Mouse (Mus musculus) bone marrow, adult 2 months (tissue): ENCODE results near the gene Tom1l2. TPM values are rescaled to one million over a fixed set of nuclear protein-coding genes. Genes with fewer than 3 reads are reported as not detected.

ENCODE experiments used
- H3K27ac ChIP-seq: fragments of 200-500 bp; 2 replicates; pipeline ENCODE4 v1.5.1; 2012; ENCODE audit warnings: low read depth, mild to moderate bottlenecking, control low read depth, inconsistent platforms, low read length; ENCODE audit not compliant: control insufficient read depth, poor library complexity, insufficient read depth
- H3K4me1 ChIP-seq: fragments of 200-500 bp; 2 replicates; pipeline ENCODE4 v1.6.1; 2011; ENCODE audit warnings: low read length; ENCODE audit not compliant: control insufficient read depth, insufficient read depth
- H3K4me3 ChIP-seq: fragments of 200-500 bp; replicated peaks from 2 replicates; pipeline ENCODE3; 2011; ENCODE audit warnings: mild to moderate bottlenecking, low read depth, low read length, control low read depth; ENCODE audit not compliant: control insufficient read depth
- CTCF ChIP-seq: fragments of 200-500 bp; IDR thresholded peaks from 2 replicates; pipeline ENCODE4 v1.5.1; 2011; ENCODE audit warnings: low read length, control low read depth; ENCODE audit not compliant: control insufficient read depth, insufficient read depth
- POLR2A ChIP-seq: fragments of 200-500 bp; IDR thresholded peaks from 2 replicates; pipeline ENCODE4 v1.6.1; 2011; ENCODE audit warnings: low read depth, mild to moderate bottlenecking, control low read depth, low read length, borderline replicate concordance; ENCODE audit not compliant: control insufficient read depth
- WGBS: fragments of 180-500 bp; shearing (Covaris S2); methylation state at CpG from one replicate; pipeline ENCODE4 v1.1.7; 2018; 5-methylcytosine and 5-hydroxymethylcytosine counted together
- polyA plus RNA-seq: library from polyadenylated mRNA; stranded (reverse); fragments of >200 nt; gene quantifications from 2 replicates; pipeline ENCODE4 v1.2.4, GENCODE M21; 2011; ENCODE audit warnings: low replicate concordance; ENCODE audit not compliant: missing spikeins, insufficient read depth, insufficient read length

Tom1l2 gene
- polyA plus RNA-seq, 1 experiment: 14.1 TPM

DNA sequence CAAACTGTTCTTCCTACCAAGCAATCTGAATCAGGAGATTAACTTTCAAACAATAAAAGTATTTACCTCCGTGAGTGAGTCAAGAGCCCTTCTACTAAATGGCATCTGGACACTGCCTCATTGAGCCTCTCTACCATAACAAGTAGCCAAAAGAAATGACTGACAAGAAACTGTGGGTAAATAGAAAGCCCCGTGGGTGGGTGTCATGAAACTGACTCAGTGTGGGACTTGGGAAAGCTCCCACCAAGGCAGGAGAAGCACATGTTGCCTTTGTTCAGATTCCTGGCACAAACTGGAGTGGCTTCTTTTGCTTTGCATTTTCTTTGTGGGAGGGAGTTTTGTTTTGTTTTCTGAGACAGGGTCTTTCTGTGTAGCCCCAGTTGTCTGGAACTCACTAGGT is 16.9 kb downstream of the Tom1l2 start:
- no peak for TF ChIP-seq CTCF
- no peak for TF ChIP-seq POLR2A
- no peak overlapping the region for H3K27ac ChIP-seq
- 84% methylated on average over 2 of the region's 2 CpGs for WGBS
- no peak overlapping the region for H3K4me3 ChIP-seq
- H3K4me1 ChIP-seq: no peaks in the 10 kb centered on the region; the same call in 1 of the 2 replicates

DNA sequence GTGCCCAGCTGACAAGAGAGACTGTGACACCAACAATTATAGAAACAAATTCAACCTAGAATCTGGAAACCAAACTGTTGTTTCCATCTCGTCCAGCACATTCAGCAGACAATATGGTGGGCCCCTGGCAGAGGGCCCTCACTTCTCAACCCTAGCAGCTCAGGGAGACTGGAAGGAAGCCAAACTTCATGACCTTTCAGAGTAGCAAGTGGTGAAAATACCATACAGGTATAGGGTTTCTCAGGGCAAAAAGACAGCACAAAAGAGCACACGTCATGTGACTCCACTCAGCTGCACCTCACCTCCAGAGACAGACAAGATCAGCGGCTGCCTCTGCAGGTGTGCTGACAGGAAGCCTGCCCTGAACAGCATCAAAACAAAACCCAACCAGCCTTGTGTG is 18.6 kb downstream of the Tom1l2 start:
- TF ChIP-seq CTCF (no peak), POLR2A (no peak)
- Histone ChIP-seq H3K4me3 (no peak overlapping the region), H3K27ac (no peak overlapping the region), H3K4me1 (no peaks in the 10 kb centered on the region; the same call in 1 of the 2 replicates)
- WGBS: 81% methylated on average over 3 of the region's 3 CpGs

GRCm38 (mm10) chr11:60333461-60333860 is 19.2 kb downstream of the Tom1l2 start:
- no peak for TF ChIP-seq POLR2A
- no peak for TF ChIP-seq CTCF
- 90% methylated on average over 5 of the region's 5 CpGs for WGBS
- Histone ChIP-seq H3K27ac (no peak overlapping the region), H3K4me1 (no peaks in the 10 kb centered on the region; the same call in 1 of the 2 replicates), H3K4me3 (no peak overlapping the region)

GRCm38 (mm10) chr11:60330551-60330950 is 22.2 kb downstream of the Tom1l2 start:
- no peaks in the 10 kb centered on the region for H3K4me1 ChIP-seq
- no peak overlapping the region for H3K4me3 ChIP-seq
- no peak overlapping the region for H3K27ac ChIP-seq
- 80% methylated on average over 4 of the region's 4 CpGs for WGBS
- TF ChIP-seq POLR2A: no peak
- TF ChIP-seq CTCF: no peak

- Histone ChIP-seq H3K27ac (no peak overlapping the region), H3K4me1 (no peaks in the 10 kb centered on the region), H3K4me3 (no peak overlapping the region)
- TF ChIP-seq POLR2A: no peak
- no peak for TF ChIP-seq CTCF
These were observed 29.0 kb downstream of the Tom1l2 start for GRCm38 (mm10) chr11:60323731-60324130.

DNA sequence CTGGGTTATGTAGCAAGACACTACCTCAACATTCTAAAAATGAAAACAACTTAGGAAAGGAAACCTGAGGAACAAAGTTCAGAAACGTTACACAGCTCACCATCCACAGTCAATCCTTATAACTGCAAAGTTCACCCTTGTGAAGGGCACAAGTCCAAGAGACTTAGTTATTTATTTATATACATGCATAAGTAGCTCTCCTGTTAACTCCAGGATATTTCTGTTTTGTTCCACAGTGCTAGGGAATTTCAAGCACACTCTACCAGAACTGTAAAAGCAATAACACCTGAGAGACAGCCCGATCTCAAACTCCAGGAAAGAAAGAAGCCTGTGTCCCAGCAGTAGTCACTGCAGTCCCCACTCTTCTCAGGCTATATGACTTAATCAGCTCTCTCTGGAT is 31.3 kb downstream of the Tom1l2 start:
- H3K4me3 ChIP-seq: no peak overlapping the region
- no peaks in the 10 kb centered on the region for H3K4me1 ChIP-seq
- 61% methylated on average over 2 of the region's 2 CpGs for WGBS
- no peak overlapping the region for H3K27ac ChIP-seq
- TF ChIP-seq POLR2A (no peak), CTCF (no peak)

DNA sequence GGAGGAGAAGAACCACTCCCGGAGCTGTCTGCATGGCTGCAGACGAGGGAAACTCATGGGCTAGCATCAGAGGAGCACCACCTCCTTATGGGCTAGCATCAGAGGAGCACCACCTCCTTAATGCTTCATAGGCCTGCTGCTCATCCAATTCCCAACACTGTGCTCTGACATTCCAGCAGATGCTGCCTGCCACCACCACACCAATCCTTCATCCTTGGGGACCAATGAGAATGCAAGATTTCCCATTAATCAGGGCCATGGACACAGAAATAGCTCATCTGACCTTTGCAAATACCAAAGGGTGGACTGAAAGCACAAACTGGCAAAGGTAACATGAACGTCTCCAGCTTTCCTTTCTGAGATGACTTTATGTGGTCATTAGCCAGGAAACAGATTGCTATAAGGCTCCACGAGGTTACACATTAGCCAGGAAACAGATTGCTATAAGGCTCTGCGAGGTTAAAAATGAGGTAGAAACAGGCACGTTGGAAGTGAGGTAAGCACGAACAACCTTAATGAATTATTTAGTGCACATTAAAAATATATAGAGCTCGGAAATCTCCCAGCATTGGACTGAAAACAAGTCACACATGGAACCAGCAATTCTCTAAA is 32.2 kb downstream of the Tom1l2 start:
- H3K4me1 ChIP-seq: no peaks in the 10 kb centered on the region
- H3K27ac ChIP-seq: no peak overlapping the region
- 27% methylated on average over 8 of the region's 8 CpGs for WGBS
- no peak for TF ChIP-seq CTCF
- no peak for TF ChIP-seq POLR2A
- no peak overlapping the region for H3K4me3 ChIP-seq

- Histone ChIP-seq H3K4me3 (no peak overlapping the region), H3K27ac (no peak overlapping the region), H3K4me1 (no peaks in the 10 kb centered on the region)
- TF ChIP-seq POLR2A: no peak
- no peak for TF ChIP-seq CTCF
- WGBS: 81% methylated on average over 10 of the region's 10 CpGs
These were observed 33.2 kb downstream of the Tom1l2 start for GRCm38 (mm10) chr11:60319257-60320066.
